Mouse (Mus musculus) forebrain, embryonic 15.5 days (tissue): ENCODE measurements at regions not wholly inside any gene's neighbourhood (a gene's known extent, or its start where the extent isn't known, plus 50 kb on each side); places are given as distances from the start of the nearest gene placed in this dataset.

ENCODE experiments used
- ATAC-seq: fragments of 200-750 bp; cut with Nextera tagmentation; replicated peaks from 2 replicates; pipeline ENCODE4 v1.8.0; 2017; ENCODE audit warnings: mild to moderate bottlenecking, moderate TSS enrichment, moderate library complexity
- H3K27ac ChIP-seq: fragments of 300-500 bp; sonication (generic); replicated peaks from 2 replicates; pipeline ENCODE4 v1.5.1; 2015; ENCODE audit warnings: mild to moderate bottlenecking, inconsistent platforms
- H3K27me3 ChIP-seq: fragments of 300-500 bp; sonication (generic); 2 replicates; pipeline ENCODE4 v1.6.1; 2015; ENCODE audit warnings: inconsistent platforms
- H3K36me3 ChIP-seq: fragments of 300-500 bp; sonication (generic); 2 replicates; pipeline ENCODE4 v1.6.1; 2015; ENCODE audit warnings: mild to moderate bottlenecking, inconsistent platforms
- H3K4me1 ChIP-seq: fragments of 300-500 bp; sonication (generic); 2 replicates; pipeline ENCODE4 v1.6.1; 2015; ENCODE audit warnings: inconsistent platforms
- H3K4me2 ChIP-seq: fragments of 300-500 bp; sonication (generic); replicated peaks from 2 replicates; pipeline ENCODE4 v1.6.1; 2015; ENCODE audit warnings: mild to moderate bottlenecking, inconsistent platforms
- H3K4me3 ChIP-seq: fragments of 300-500 bp; sonication (generic); 2 replicates; pipeline ENCODE4 v1.5.1; 2015; ENCODE audit warnings: mild to moderate bottlenecking, inconsistent platforms
- H3K9ac ChIP-seq: fragments of 300-500 bp; sonication (generic); replicated peaks from 2 replicates; pipeline ENCODE4 v1.6.1; 2015; ENCODE audit warnings: mild to moderate bottlenecking, inconsistent platforms
- H3K9me3 ChIP-seq: fragments of 300-500 bp; sonication (generic); 2 replicates; pipeline ENCODE4 v1.6.1; 2016; ENCODE audit warnings: inconsistent platforms
- WGBS: fragments of 180-500 bp; shearing (Covaris S2); methylation state at CpG from one replicate; pipeline ENCODE4 v1.1.7; 2015; ENCODE audit warnings: mixed read lengths; 5-methylcytosine and 5-hydroxymethylcytosine counted together

DNA sequence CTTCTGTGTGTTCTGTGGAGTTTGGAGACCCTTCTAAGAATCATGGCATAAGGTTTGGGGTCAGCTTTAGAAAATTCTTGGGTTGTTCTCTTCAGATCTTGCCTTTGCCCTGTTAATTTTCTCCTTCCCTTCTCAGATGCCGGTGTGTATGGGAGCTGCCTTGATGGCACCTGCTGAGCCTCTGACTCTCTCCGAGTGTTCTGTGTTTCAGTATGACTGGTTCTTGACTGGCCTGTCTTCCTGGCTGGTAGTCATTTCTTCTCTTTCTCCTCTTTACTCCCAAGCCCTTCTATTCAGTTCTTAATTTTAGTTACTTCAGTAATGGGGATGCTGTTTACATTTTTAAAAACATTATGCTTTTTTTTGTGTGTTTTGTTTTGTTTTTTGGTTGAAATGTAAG is 152.1 kb upstream of the Ubr2 start:
- H3K4me2 ChIP-seq: no peak overlapping the region
- no peak overlapping the region for H3K27ac ChIP-seq
- H3K9me3 ChIP-seq: no peaks in the 10 kb centered on the region
- WGBS: 53% methylated on average over 2 of the region's 2 CpGs
- no peak overlapping the region for H3K4me3 ChIP-seq
- H3K27me3 ChIP-seq: no peaks in the 10 kb centered on the region
- no peaks in the 10 kb centered on the region for H3K36me3 ChIP-seq
- H3K9ac ChIP-seq: no peak overlapping the region
- peaks cover 9% of the 10 kb centered on the region for H3K4me1 ChIP-seq
- no peak for ATAC-seq

DNA sequence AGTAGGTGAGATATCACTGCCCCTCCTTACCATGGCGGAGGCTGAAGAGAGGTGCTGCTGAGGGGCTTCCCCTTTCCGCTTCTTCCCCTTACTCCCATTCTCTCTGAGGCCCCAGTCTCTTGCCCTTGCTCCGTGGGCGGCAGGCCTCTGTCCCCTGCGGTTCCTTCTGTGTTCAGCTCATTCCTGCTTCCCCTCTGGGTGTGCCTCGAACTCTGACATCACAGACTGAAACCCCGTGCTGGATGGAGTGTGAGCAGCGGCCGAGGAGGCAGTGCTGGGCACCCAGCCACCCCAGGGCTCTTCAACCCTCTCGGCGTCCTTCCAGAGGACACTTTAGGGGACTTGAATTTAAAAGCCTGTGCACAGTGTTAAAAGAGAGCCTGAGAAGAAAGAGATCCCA is 145.9 kb upstream of the Ubr2 start:
- Histone ChIP-seq H3K27me3 (no peaks in the 10 kb centered on the region), H3K27ac (no peak overlapping the region), H3K4me3 (no peak overlapping the region), H3K4me2 (no peak overlapping the region), H3K9ac (no peak overlapping the region), H3K4me1 (peaks cover 21% of the 10 kb centered on the region), H3K9me3 (no peaks in the 10 kb centered on the region), H3K36me3 (no peaks in the 10 kb centered on the region; the same call in 1 of the 2 replicates)
- WGBS: 82% methylated on average over 11 of the region's 11 CpGs
- no peak for ATAC-seq

DNA sequence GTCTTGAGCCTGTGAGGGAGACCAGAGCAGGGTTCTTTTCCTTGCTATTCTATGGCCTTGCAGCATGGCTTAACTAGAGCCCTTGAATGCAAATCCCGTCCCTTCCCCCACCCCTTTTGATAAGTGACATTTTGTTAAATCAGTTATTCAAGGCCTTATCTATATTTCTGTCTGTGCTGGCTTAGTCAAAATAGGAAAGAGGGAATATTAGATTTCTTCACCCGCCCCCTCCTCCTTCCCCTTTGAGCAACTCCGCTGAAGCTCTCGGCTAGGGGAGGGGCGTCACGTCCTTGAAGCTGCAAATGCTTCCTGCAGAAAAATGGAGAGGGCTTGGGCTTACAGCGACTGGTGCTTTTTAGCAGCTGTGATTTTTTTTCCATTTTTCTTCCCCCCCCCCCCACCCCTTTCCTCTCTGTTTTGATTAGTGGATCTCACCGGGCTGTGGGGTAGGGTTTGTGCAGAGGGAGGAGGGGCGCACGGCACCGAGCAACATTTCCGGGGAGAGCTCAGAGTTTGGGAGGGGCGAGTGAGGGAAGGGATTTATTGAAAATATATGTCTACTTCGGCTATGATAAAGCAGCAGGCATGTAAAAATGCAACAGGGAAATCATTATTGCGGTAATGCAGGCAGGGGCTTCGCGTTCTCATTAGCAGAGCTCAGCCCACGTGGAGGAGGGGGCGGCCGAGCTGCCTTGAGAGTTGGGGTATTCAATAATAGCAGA is 141.4 kb upstream of the Ubr2 start:
- Histone ChIP-seq H3K4me2 (peak overlapping the region; percentile 52), H3K4me3 (peak overlapping the region; percentile 35), H3K36me3 (no peaks in the 10 kb centered on the region; the same call in 1 of the 2 replicates), H3K9me3 (no peaks in the 10 kb centered on the region), H3K27me3 (no peaks in the 10 kb centered on the region), H3K9ac (peak overlapping the region; percentile 24), H3K27ac (peak overlapping the region; percentile 86), H3K4me1 (peaks cover 28% of the 10 kb centered on the region)
- WGBS: 18% methylated on average over 20 of the region's 20 CpGs
- peak; percentile 81 for ATAC-seq

DNA sequence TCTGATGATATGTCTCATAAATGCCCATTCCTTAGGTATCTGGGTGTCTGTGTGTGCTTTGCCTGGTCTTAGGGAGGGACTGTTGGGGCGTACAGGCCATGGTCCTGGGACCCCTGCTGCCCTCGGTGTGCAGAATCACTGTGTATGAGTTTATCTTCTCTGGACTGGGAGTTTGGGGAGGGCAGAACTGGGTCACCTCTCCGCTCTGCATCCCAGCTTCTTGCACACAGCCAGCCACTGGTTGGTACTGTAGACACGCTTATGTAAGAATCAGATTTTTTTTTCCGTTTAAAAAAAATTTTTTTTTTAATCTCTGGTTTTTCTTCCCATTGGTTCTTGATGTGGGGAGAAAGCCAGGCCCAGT is 140.8 kb upstream of the Ubr2 start:
- ATAC-seq: peak; percentile 47
- H3K4me2 ChIP-seq: peak overlapping the region; percentile 52
- H3K4me1 ChIP-seq: peaks cover 30% of the 10 kb centered on the region
- WGBS: 61% methylated on average over 5 of the region's 5 CpGs
- H3K27ac ChIP-seq: peak overlapping the region; percentile 86
- H3K36me3 ChIP-seq: no peaks in the 10 kb centered on the region; the same call in 1 of the 2 replicates
- no peaks in the 10 kb centered on the region for H3K27me3 ChIP-seq
- H3K9ac ChIP-seq: peak overlapping the region; percentile 24
- no peaks in the 10 kb centered on the region for H3K9me3 ChIP-seq
- H3K4me3 ChIP-seq: peak overlapping the region; percentile 35

DNA sequence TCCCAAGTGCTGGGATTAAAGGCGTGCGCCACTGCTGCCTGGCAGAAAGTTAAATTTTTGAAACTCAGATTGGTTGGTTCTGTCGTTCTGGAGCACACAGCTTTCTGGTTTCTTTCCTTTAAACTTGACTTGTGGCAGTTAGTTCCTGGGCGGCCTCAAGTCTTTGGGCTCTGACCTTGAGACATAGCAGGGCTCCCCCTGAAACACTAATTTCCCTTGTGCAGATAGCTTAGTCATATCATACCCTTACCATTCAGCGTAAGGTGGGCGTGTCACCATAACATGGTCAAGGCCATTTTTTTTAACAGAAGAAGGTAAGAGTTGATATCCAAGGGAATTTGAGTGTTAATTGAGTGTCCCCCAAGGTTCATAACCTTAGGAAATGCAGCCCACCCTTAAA is 140.3 kb upstream of the Ubr2 start:
- Histone ChIP-seq H3K4me1 (peaks cover 35% of the 10 kb centered on the region), H3K27ac (peak overlapping the region; percentile 86), H3K36me3 (no peaks in the 10 kb centered on the region; the same call in 1 of the 2 replicates), H3K27me3 (no peaks in the 10 kb centered on the region), H3K4me2 (no peak overlapping the region; the same call in 1 of the 2 replicates), H3K4me3 (no peak overlapping the region), H3K9ac (no peak overlapping the region), H3K9me3 (no peaks in the 10 kb centered on the region)
- 87% methylated on average over 6 of the region's 6 CpGs for WGBS
- ATAC-seq: no peak

DNA sequence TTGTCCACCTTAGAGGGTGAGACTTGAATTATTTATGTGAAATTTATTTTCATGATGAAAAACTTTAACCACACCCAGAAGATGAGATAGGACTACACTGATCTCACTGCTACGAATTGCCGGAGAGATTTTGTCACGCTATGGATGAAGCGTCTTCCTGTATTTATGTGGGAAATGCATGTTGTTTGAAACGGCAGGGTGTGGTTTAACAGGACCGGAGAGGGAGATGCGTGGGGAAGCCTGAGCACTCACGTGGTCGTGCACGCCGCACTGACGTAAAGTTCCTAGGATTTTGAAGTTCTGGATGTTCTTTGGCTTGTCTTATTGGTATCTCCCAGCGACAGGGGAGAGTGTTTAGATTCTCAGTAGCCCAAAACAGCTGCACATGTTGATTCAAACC is 139.3 kb upstream of the Ubr2 start:
- Histone ChIP-seq H3K9ac (no peak overlapping the region), H3K27me3 (no peaks in the 10 kb centered on the region), H3K36me3 (no peaks in the 10 kb centered on the region), H3K4me3 (no peak overlapping the region), H3K4me2 (no peak overlapping the region), H3K4me1 (peaks cover 45% of the 10 kb centered on the region), H3K9me3 (no peaks in the 10 kb centered on the region), H3K27ac (no peak overlapping the region)
- 91% methylated on average over 13 of the region's 13 CpGs for WGBS
- no peak for ATAC-seq

GRCm38 (mm10) chr17:47149158-47149557 is 138.8 kb upstream of the Ubr2 start:
- no peaks in the 10 kb centered on the region for H3K9me3 ChIP-seq
- H3K4me3 ChIP-seq: no peak overlapping the region
- no peak overlapping the region for H3K9ac ChIP-seq
- no peaks in the 10 kb centered on the region for H3K27me3 ChIP-seq
- WGBS: 90% methylated on average over 9 of the region's 9 CpGs
- H3K27ac ChIP-seq: no peak overlapping the region
- peaks cover 50% of the 10 kb centered on the region for H3K4me1 ChIP-seq
- ATAC-seq: no peak
- H3K36me3 ChIP-seq: no peaks in the 10 kb centered on the region
- no peak overlapping the region for H3K4me2 ChIP-seq

DNA sequence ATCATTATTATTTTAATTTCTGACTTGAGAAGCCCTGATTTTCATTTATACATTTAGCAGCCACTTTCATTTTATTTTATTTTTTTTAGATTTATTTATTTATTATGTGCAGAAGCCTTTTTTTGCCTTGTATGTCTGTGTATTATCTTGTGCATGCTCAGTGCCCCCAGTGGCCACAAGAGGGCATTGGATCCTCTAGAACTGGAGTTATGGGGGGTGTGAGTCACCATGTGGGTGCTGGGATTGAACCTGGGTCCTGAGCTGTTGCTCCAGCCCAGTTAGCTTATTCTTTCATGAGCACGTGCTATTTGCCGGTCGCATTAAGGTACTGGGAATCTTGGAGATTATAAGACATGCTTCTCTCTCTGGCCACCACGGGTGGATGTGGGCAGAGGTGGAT is 136.3 kb upstream of the Ubr2 start:
- Histone ChIP-seq H3K4me3 (no peak overlapping the region), H3K36me3 (no peaks in the 10 kb centered on the region), H3K4me2 (no peak overlapping the region), H3K27ac (no peak overlapping the region), H3K27me3 (no peaks in the 10 kb centered on the region), H3K9me3 (no peaks in the 10 kb centered on the region), H3K9ac (no peak overlapping the region), H3K4me1 (peaks cover 57% of the 10 kb centered on the region)
- WGBS: 96% methylated on average over 4 of the region's 4 CpGs
- ATAC-seq: no peak

DNA sequence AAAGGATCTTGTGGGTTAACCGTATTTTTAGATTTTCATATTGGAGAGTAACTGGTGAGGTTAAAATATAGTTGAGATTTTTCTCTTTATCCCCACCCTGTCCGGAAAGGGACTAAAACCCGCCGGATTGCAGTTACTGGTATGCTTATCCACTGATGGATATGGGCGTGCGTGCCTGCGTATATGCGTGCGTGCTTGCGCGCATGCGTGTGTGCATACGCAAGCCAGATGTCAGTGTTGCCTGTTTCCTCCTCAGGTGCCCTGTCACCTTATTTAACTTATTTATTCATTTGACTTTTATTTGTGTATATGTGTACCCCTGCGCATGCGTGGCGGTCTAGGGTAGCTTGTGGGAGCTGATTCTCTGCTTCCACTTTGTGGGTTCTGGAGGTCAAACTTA is 135.2 kb upstream of the Ubr2 start:
- no peak overlapping the region for H3K4me3 ChIP-seq
- no peak for ATAC-seq
- no peak overlapping the region for H3K4me2 ChIP-seq
- no peaks in the 10 kb centered on the region for H3K36me3 ChIP-seq
- no peak overlapping the region for H3K9ac ChIP-seq
- no peak overlapping the region for H3K27ac ChIP-seq
- no peaks in the 10 kb centered on the region for H3K9me3 ChIP-seq
- no peaks in the 10 kb centered on the region for H3K27me3 ChIP-seq
- WGBS: 97% methylated on average over 16 of the region's 16 CpGs
- peaks cover 47% of the 10 kb centered on the region for H3K4me1 ChIP-seq

GRCm38 (mm10) chr17:47144996-47145395 is 134.6 kb upstream of the Ubr2 start:
- H3K4me1 ChIP-seq: peaks cover 46% of the 10 kb centered on the region
- H3K4me2 ChIP-seq: 0 out of 2 replicates have a peak overlapping the region, but pooled peaks have one; percentile 92

GRCm38 (mm10) chr17:47144460-47144859 is 134.1 kb upstream of the Ubr2 start:
- Histone ChIP-seq H3K9me3 (no peaks in the 10 kb centered on the region), H3K4me1 (peaks cover 46% of the 10 kb centered on the region), H3K36me3 (no peaks in the 10 kb centered on the region), H3K9ac (no peak overlapping the region; the same call in 1 of the 2 replicates), H3K4me2 (peak overlapping the region; percentile 92), H3K27me3 (no peaks in the 10 kb centered on the region), H3K27ac (peak overlapping the region; percentile 99), H3K4me3 (peak overlapping the region; percentile 65)
- ATAC-seq: no peak
- 22% methylated on average over 7 of the region's 7 CpGs for WGBS

More at GRCm38 (mm10) chr17:47144996-47145395, 134.6 kb upstream of the Ubr2 start:
- Histone ChIP-seq H3K9me3 (no peaks in the 10 kb centered on the region), H3K27ac (peak overlapping the region; percentile 99), H3K4me3 (no peak overlapping the region; the same call in 1 of the 2 replicates), H3K9ac (no peak overlapping the region), H3K27me3 (no peaks in the 10 kb centered on the region), H3K36me3 (no peaks in the 10 kb centered on the region)
- no peak for ATAC-seq
- WGBS: 85% methylated on average over 9 of the region's 9 CpGs

- H3K9ac ChIP-seq: peak overlapping the region; percentile 27; the same call in 1 of the 2 replicates
- peak overlapping the region; percentile 99 for H3K27ac ChIP-seq
- peaks cover 52% of the 10 kb centered on the region for H3K4me1 ChIP-seq
- H3K36me3 ChIP-seq: no peaks in the 10 kb centered on the region
- ATAC-seq: no peak
- 34% methylated on average over 7 of the region's 7 CpGs for WGBS
- no peaks in the 10 kb centered on the region for H3K9me3 ChIP-seq
- peak overlapping the region; percentile 65 for H3K4me3 ChIP-seq
- H3K4me2 ChIP-seq: peak overlapping the region; percentile 92
- no peaks in the 10 kb centered on the region for H3K27me3 ChIP-seq
Measured at GRCm38 (mm10) chr17:47143898-47144297, 133.5 kb upstream of the Ubr2 start.

DNA sequence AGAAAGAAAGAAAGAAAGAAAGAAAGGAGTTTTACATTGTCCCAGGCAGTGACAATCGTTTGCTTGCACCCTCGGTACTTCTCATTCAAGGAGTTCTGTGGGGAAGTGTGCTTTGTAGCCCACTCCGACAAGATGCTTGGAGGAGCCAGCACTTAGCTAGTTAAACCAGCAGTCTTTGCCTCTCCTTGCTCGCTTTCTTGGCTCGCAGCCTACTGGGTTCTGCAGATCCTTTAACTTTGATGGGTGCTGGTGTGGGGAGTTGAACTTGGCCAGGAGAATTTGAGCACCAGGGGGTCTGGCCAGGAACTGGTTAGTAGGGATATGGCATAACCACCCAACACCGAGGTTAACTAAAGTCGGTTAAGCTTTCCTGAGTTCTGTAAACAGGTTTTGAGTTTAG is 132.5 kb upstream of the Ubr2 start:
- H3K4me3 ChIP-seq: peak overlapping the region; percentile 65
- H3K27me3 ChIP-seq: no peaks in the 10 kb centered on the region
- ATAC-seq: no peak
- no peaks in the 10 kb centered on the region for H3K9me3 ChIP-seq
- no peaks in the 10 kb centered on the region for H3K36me3 ChIP-seq
- H3K27ac ChIP-seq: peak overlapping the region; percentile 99
- H3K4me2 ChIP-seq: peak overlapping the region; percentile 92
- H3K4me1 ChIP-seq: peaks cover 56% of the 10 kb centered on the region
- peak overlapping the region; percentile 29; the same call in 1 of the 2 replicates for H3K9ac ChIP-seq
- 14% methylated on average over 7 of the region's 7 CpGs for WGBS
